Mouse (Mus musculus): ENCODE data around the gene Synpo2.

The Synpo2 gene

DNA sequence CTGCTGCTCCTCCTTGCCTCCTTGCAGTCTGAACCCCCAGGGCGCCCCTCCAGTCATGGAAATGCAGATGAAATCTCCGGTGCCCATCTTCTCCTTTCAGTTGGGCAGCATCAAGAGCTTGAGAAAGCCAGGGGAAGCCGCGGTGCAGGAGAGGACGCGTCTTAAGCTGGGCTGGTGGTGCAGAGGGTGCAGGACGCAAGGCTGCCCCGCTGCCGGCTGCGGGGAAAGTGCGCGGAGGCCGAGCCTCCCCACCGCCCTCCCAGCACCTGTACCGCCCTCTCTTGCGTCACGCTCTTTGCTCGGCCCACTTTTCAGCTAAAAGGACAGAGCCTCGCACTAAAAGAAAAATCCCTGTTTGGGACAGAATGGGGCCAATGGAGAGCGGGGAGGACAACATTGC lies at the start of gene Synpo2:
Gene Synpo2 (minus strand): TSS at position 229 of the 400 bp plus-strand sequence.
- peak; percentile 26 to 68 for DNase-seq (ENCODE audit: low spot score in 2 of 2)

DNA sequence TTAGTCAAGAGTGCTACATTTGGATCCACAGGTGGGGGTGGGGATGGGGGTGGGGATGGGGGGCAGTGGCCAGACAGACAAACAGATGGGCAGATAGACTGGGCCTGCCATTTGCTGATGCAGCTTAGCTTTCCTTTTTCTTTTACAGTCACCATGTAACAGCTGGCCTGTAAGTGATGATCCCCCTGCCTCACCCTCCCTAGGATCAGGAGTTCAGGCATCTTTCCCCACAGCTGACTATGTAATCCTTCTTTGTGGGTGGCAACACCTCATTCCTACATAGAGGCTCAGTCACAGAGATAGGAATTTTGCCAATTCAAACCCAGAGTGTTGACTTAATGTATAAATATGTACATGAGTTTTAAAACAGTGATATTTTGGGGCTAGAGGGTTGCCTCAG lies 49.7 kb upstream of the Synpo2 start:
- no peak for DNase-seq (ENCODE audit: low spot score in 2 of 2)

- DNase-seq (ENCODE audit: low spot score in 2 of 2) = no peak
These were observed 48.3 kb upstream of the Synpo2 start for GRCm38 (mm10) chr3:123284284-123284683.

DNA sequence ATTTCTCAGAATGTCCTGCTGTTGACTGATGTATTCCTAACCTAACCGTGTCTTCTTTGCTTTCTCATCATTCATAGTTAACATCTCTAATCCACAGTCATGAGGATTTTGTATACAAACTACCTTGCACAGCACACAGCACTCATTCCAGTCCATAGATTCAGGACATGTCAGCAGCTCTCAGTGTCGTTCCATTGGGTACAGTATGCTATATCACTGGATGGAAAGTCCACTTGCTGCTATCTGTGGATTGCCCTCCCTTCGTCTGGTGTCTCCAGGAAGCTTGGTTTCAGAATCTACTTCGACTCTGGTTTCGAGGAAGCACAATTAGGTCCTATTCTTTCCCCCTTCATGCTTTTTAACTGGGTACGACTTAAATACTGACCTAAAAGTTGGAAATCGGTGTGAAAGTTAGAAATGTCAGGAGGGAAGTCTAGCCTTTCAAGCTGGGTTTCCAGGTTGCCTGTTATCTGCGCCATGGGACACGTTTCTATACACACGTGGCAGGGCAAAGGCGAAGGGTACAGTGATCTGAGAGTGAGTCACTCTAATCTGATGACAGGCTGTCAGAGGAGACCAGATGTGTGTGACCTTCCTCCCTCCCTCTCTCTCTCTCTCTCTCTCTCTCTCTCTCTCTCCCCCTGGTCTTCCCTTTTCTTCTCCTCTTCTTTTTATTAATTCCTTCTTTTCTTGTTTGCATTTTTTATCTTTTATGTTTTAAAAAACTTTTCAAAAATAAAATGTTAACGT lies 47.1 kb upstream of the Synpo2 start:
- DNase-seq (ENCODE audit: low spot score in 2 of 2) = no peak

DNA sequence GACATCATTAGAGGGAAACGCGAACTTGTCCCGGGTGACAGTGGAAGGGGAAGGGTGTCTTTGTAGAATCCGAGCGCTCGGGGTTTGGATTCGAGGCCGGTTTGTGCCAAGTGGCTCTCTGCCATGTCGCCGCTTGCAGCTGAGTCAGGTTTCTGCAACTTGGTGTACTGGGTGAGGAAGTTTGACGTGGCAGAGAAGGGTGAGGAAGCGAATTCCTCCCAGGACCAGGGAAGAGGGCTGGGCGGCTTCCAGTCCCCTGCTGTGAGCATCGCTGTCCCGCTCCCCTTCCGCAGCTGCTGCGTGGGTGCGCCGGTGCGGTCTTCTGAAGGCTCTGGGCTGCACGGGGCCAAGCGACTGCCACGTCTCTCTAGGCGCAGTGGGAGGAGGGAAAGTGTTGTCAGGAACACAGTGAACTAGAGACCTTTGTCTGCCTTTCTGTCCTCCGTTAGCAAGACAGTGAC lies 31.8 kb upstream of the Synpo2 start:
- DNase-seq (ENCODE audit: low spot score in 2 of 2) = peak; percentile 69 to 73

DNA sequence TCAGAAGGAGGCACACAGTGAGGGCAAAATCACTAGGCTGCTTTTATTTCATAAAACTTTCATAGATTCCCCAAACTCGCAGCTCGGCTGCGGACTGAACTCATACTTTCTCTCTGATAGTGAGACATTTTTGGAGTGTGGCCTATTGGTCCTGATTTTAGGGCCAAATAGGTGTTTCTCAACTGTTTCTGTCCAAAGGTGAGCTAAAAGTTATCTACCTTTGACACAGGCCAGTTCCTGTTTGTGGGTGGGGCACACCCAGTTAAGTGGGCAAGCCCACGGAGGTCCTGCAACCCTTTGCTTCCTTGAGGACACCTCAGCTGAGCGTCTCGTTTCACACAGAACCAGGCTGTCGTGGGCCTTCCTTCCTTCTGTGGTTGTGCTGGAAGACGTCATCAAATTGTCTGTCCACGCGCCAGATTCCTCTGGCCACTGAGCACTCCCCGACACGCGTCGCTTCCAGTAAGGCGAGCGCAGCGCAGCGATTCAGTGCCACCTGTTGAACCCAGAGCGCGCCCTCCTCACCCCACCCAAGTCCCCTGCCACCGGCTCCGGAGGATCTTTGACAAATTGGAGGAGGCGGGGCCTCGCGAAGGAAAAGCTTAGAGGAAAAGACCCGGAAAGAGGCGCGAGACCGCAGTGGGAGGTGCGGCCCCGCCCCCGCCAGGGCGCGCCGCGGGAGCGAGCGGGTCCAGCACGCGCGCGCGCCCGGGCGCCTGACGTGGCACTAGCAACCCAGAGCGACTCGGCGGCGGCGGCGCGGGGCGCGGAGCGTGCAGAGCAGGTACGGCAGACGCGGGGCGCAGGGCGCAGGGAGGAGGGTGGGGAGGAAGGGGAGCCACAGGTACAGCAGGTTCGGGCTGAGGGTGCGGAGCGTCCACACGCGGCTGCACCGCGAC lies 31.1 kb upstream of the Synpo2 start, which contains the start of gene Sec24d:
Gene Sec24d (plus strand): TSS at position 703 of the 899 bp plus-strand sequence.
- DNase-seq (ENCODE audit: low spot score in 2 of 2) = peak; percentile 83 to 84

- no peak for DNase-seq (ENCODE audit: low spot score in 2 of 2)
These were observed 28.8 kb upstream of the Synpo2 start for GRCm38 (mm10) chr3:123264706-123265105.

DNA sequence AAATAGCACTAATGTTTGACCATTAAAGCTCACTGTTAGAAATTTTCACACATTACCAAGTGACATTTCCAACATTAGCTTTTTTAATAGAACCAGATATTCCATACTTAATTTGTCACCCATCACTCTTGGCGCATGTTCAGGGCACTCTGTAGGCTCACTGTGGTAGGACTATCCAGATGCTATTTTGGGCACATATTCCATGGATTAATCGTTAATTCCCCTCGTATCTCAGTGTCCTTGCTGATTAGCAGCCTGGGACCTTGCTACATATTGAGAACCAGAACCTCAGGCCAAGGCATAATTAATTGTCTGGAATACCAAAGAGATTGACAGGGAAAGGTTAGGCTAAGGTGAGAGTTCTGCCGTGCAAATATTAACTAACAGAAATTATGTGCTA lies 22.8 kb upstream of the Synpo2 start:
- no peak for DNase-seq (ENCODE audit: low spot score in 2 of 2)

GRCm38 (mm10) chr3:123256181-123257101 lies 20.5 kb upstream of the Synpo2 start:
- DNase-seq (ENCODE audit: low spot score in 2 of 2) = no peak

DNA sequence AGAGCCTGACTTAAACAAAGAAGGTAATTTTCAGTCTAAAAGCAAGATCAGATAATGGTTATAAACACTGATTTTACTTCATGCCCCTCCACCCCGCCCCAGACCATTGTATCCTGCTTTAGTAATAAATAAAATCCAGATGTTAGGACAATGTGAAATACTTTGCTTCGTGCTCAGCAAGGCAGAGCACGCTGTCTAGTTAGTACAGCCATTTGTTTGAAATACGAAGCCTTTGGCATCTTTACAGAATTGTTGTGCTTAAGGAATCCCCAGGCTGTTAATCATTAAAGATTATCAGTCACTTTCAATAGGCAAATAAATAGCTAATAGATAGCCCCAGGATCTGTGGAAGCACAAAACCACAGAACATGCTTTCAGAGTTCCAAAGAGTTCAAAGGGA lies 9.7 kb upstream of the Synpo2 start:
- DNase-seq (ENCODE audit: low spot score in 2 of 2) = no peak

- DNase-seq (ENCODE audit: low spot score in 2 of 2) = peak in 1 of 2 experiments; percentile 32
These were observed 8.4 kb upstream of the Synpo2 start for GRCm38 (mm10) chr3:123244376-123244775.

DNA sequence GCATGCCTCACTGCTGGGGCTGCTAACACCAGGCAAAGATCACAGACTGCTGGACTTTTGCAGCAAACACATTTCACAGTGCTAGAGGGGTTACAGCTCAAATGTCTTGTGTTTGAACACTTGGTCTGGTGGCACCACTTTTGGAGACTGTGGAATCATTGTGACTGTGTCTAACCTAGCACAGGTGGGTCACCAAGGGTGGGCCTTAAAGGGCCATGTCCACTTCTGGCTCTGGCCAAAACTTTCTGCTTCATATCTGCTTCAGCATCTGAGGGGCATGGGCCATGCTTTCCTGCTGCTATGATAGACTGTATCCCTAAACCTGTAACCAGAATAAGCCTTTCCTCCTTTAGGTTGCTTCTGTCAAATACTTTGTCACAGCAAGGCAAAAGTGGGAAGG lies 1.5 kb upstream of the Synpo2 start:
- no peak for DNase-seq (ENCODE audit: low spot score in 2 of 2)

GRCm38 (mm10) chr3:123237039-123237438 lies 1.1 kb upstream of the Synpo2 start:
- peak in 1 of 2 experiments; percentile 3 for DNase-seq (ENCODE audit: low spot score in 2 of 2)

GRCm38 (mm10) chr3:123235495-123235894 lies 454 bp downstream of the Synpo2 start:
- DNase-seq (ENCODE audit: low spot score in 2 of 2) = no peak

DNA sequence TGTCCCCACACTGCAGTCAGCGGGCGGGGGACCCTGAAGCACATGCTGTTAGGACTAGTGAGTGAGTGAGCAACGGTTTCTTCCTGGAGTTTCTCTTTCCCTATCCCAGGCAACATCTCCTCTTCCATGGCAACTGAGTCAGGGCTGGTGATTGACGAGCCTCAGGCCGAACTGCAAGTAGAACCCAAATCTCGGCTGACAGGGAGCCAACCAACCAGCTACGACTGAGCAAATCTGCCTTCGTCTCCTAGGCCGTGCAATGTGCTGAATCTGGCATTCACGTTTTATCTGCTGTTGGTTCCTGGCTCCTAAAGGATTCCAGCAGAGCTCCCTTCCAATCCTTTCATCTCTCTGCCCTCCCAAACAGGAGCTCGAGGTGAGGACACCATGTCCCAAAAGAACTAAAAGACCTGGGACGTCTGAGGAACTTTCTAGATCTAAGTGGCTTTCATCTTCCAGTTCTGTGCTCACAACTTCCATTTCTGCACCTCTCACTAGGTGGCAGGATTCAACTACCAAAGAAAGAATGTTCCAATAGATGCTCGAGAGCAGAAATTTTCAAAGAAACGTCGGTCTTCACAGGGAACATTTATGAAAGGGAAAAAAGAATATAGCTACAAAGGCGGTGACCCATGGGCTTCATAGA lies 1.6 kb downstream of the Synpo2 start:
- peak; percentile 19 to 37 for DNase-seq (ENCODE audit: low spot score in 2 of 2)

DNA sequence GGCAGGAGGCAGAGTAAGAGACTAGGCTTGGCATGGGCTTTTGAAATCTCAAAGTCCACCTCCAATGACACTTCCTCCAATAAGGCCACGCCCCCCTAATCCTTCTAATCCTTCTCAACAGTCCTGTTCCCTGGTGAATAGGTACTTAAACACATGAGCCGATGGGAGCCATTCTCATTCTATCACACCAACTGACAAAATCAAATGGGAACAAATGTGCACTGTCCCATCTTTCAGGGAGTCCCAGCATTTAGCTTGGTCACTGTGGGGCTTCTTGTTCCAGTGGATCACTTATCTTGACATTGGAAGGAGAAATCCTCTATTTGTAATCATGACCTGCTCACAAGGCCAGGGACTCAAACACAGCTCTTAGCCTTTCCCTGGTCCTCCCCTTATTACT lies 4.3 kb downstream of the Synpo2 start:
- DNase-seq (ENCODE audit: low spot score in 2 of 2) = no peak

GRCm38 (mm10) chr3:123227276-123227675 lies 8.7 kb downstream of the Synpo2 start:
- DNase-seq (ENCODE audit: low spot score in 2 of 2) = no peak

DNA sequence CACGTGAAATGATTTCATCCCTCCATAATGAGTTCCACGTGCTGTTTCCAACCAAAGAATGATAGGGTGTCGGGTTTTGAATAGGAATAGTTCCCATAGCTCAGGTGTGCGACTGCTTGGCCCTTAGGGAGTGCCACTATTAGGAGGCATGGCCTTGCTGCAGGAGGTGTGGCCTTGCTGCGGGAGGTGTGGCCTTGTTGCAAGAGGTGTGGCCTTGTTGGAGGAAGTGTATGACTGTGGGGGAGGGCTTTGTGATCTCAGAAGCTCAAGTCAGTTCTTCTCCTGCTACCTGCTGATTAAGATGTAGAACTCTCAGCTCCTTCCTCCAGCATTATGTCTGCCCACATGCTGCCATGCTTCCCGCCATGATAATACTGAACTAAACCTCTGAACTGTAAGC lies 17.3 kb downstream of the Synpo2 start:
- DNase-seq (ENCODE audit: low spot score in 2 of 2) = no peak

- no peak for DNase-seq (ENCODE audit: low spot score in 2 of 2)
These were observed 27.1 kb downstream of the Synpo2 start for GRCm38 (mm10) chr3:123208891-123209290.

- DNase-seq (ENCODE audit: low spot score in 2 of 2) = no peak
These were observed 28.6 kb downstream of the Synpo2 start for GRCm38 (mm10) chr3:123207386-123207785.

- no peak for DNase-seq (ENCODE audit: low spot score in 2 of 2)
These were observed 30.5 kb downstream of the Synpo2 start for GRCm38 (mm10) chr3:123205485-123205884.
